Mouse (Mus musculus): ENCODE measurements at regions not wholly inside any gene's neighbourhood (a gene's known extent, or its start where the extent isn't known, plus 50 kb on each side); places are given as distances from the start of the nearest gene placed in this dataset.
"Not testable (repeated sequence)": the region's sequence is repeated elsewhere in the genome, so short reads cannot be mapped to it uniquely, and the experiment has no call there.

- Histone ChIP-seq H3K4me1 (no peaks in the 10 kb centered on the region), H3K36me3 (no peaks in the 10 kb centered on the region), H3K27me3 (ENCODE audit: insufficient read depth, poor library complexity, severe bottlenecking) (no peaks in the 10 kb centered on the region), H3K27ac (no peak overlapping the region), H3K9me3 (no peaks in the 10 kb centered on the region), H3K4me3 (no peak overlapping the region)
- no peak for DNase-seq (ENCODE audit: low spot score)
- WGBS = 80% methylated on average over 1 of the region's 1 CpGs
These were observed 721.5 kb upstream of the Intu start for GRCm38 (mm10) chr3:39809586-39809985.

- H3K36me3 ChIP-seq = no peaks in the 10 kb centered on the region
- WGBS = 29% methylated on average over 6 of the region's 6 CpGs
- no peak for DNase-seq (ENCODE audit: low spot score)
- H3K4me1 ChIP-seq = no peaks in the 10 kb centered on the region
- H3K27me3 ChIP-seq (ENCODE audit: insufficient read depth, poor library complexity, severe bottlenecking) = no peaks in the 10 kb centered on the region
- H3K4me3 ChIP-seq = no peak overlapping the region
- no peaks in the 10 kb centered on the region for H3K9me3 ChIP-seq
- no peak overlapping the region for H3K27ac ChIP-seq
These were observed 716.3 kb upstream of the Intu start for GRCm38 (mm10) chr3:39814814-39815213.

GRCm38 (mm10) chr3:39830488-39831056 is 700.5 kb upstream of the Intu start:
- H3K4me1 ChIP-seq = no peaks in the 10 kb centered on the region
- no peaks in the 10 kb centered on the region for H3K27me3 ChIP-seq (ENCODE audit: insufficient read depth, poor library complexity, severe bottlenecking)
- H3K9me3 ChIP-seq = no peaks in the 10 kb centered on the region
- DNase-seq (ENCODE audit: low spot score) = no peak
- H3K36me3 ChIP-seq = no peaks in the 10 kb centered on the region
- WGBS = 76% methylated on average over 8 of the region's 8 CpGs
- H3K4me3 ChIP-seq = no peak overlapping the region
- H3K27ac ChIP-seq = no peak overlapping the region

GRCm38 (mm10) chr3:39838377-39839145 is 692.5 kb upstream of the Intu start:
- H3K9me3 ChIP-seq = no peaks in the 10 kb centered on the region
- no peak overlapping the region for H3K27ac ChIP-seq
- no peaks in the 10 kb centered on the region for H3K27me3 ChIP-seq (ENCODE audit: insufficient read depth, poor library complexity, severe bottlenecking)
- H3K4me3 ChIP-seq = no peak overlapping the region
- no peaks in the 10 kb centered on the region for H3K4me1 ChIP-seq
- no peak for DNase-seq (ENCODE audit: low spot score)
- 79% methylated on average over 6 of the region's 6 CpGs for WGBS
- H3K36me3 ChIP-seq = no peaks in the 10 kb centered on the region

- H3K4me1 ChIP-seq = no peaks in the 10 kb centered on the region
- H3K27ac ChIP-seq = no peak overlapping the region
- H3K36me3 ChIP-seq = no peaks in the 10 kb centered on the region
- H3K9me3 ChIP-seq = no peaks in the 10 kb centered on the region
- 87% methylated on average over 5 of the region's 5 CpGs for WGBS
- DNase-seq (ENCODE audit: low spot score) = no peak
- no peak overlapping the region for H3K4me3 ChIP-seq
- H3K27me3 ChIP-seq (ENCODE audit: insufficient read depth, poor library complexity, severe bottlenecking) = no peaks in the 10 kb centered on the region
These were observed 690.1 kb upstream of the Intu start for GRCm38 (mm10) chr3:39840946-39841345.

- DNase-seq (ENCODE audit: low spot score) = no peak
- H3K9me3 ChIP-seq = no peaks in the 10 kb centered on the region
- H3K36me3 ChIP-seq = no peaks in the 10 kb centered on the region
- no peaks in the 10 kb centered on the region for H3K4me1 ChIP-seq
- 81% methylated on average over 2 of the region's 2 CpGs for WGBS
- H3K27ac ChIP-seq = no peak overlapping the region
- no peak overlapping the region for H3K4me3 ChIP-seq
- H3K27me3 ChIP-seq (ENCODE audit: insufficient read depth, poor library complexity, severe bottlenecking) = no peaks in the 10 kb centered on the region
These were observed 686.0 kb upstream of the Intu start for GRCm38 (mm10) chr3:39845123-39845522.

- Histone ChIP-seq H3K4me3 (no peak overlapping the region), H3K9me3 (no peaks in the 10 kb centered on the region), H3K4me1 (no peaks in the 10 kb centered on the region), H3K27me3 (ENCODE audit: insufficient read depth, poor library complexity, severe bottlenecking) (no peaks in the 10 kb centered on the region), H3K36me3 (no peaks in the 10 kb centered on the region), H3K27ac (no peak overlapping the region)
- 79% methylated on average over 6 of the region's 6 CpGs for WGBS
- DNase-seq (ENCODE audit: low spot score) = no peak
These were observed 682.3 kb upstream of the Intu start for GRCm38 (mm10) chr3:39848829-39849228.

GRCm38 (mm10) chr3:39857214-39857839 is 673.8 kb upstream of the Intu start:
- H3K4me1 ChIP-seq = no peaks in the 10 kb centered on the region
- WGBS = 93% methylated on average over 9 of the region's 9 CpGs
- no peak overlapping the region for H3K4me3 ChIP-seq
- H3K27me3 ChIP-seq (ENCODE audit: insufficient read depth, poor library complexity, severe bottlenecking) = no peaks in the 10 kb centered on the region
- H3K36me3 ChIP-seq = no peaks in the 10 kb centered on the region
- H3K27ac ChIP-seq = no peak overlapping the region
- DNase-seq (ENCODE audit: low spot score) = no peak
- H3K9me3 ChIP-seq = no peaks in the 10 kb centered on the region

GRCm38 (mm10) chr3:39876046-39876445 is 655.0 kb upstream of the Intu start:
- not testable (repeated sequence) for H3K4me3 ChIP-seq; H3K9me3 ChIP-seq; H3K4me1 ChIP-seq; H3K36me3 ChIP-seq; H3K27me3 ChIP-seq (ENCODE audit: insufficient read depth, poor library complexity, severe bottlenecking); H3K27ac ChIP-seq; DNase-seq (ENCODE audit: low spot score)
- WGBS = 51% methylated on average over 1 of the region's 1 CpGs

GRCm38 (mm10) chr3:39884370-39884769 is 646.7 kb upstream of the Intu start:
- no peak for DNase-seq (ENCODE audit: low spot score)

GRCm38 (mm10) chr3:39888376-39888775 is 642.7 kb upstream of the Intu start:
- no peak for DNase-seq (ENCODE audit: low spot score)
- H3K9me3 ChIP-seq = no peaks in the 10 kb centered on the region
- no peaks in the 10 kb centered on the region for H3K36me3 ChIP-seq
- no peak overlapping the region for H3K27ac ChIP-seq
- H3K4me1 ChIP-seq = no peaks in the 10 kb centered on the region
- no peaks in the 10 kb centered on the region for H3K27me3 ChIP-seq (ENCODE audit: insufficient read depth, poor library complexity, severe bottlenecking)
- no peak overlapping the region for H3K4me3 ChIP-seq
- WGBS = 51% methylated on average over 5 of the region's 5 CpGs

More at GRCm38 (mm10) chr3:39884370-39884769, 646.7 kb upstream of the Intu start:
- no peaks in the 10 kb centered on the region for H3K9me3 ChIP-seq
- no peaks in the 10 kb centered on the region for H3K36me3 ChIP-seq
- H3K27ac ChIP-seq = no peak overlapping the region
- no peaks in the 10 kb centered on the region for H3K27me3 ChIP-seq (ENCODE audit: insufficient read depth, poor library complexity, severe bottlenecking)
- H3K4me1 ChIP-seq = no peaks in the 10 kb centered on the region
- no peak overlapping the region for H3K4me3 ChIP-seq
- 85% methylated on average over 4 of the region's 4 CpGs for WGBS

- Histone ChIP-seq H3K9me3 (no peaks in the 10 kb centered on the region), H3K27ac (no peak overlapping the region), H3K4me3 (no peak overlapping the region), H3K27me3 (ENCODE audit: insufficient read depth, poor library complexity, severe bottlenecking) (no peaks in the 10 kb centered on the region), H3K4me1 (no peaks in the 10 kb centered on the region), H3K36me3 (no peaks in the 10 kb centered on the region)
- DNase-seq (ENCODE audit: low spot score) = no peak
- 90% methylated on average over 2 of the region's 2 CpGs for WGBS
These were observed 641.9 kb upstream of the Intu start for GRCm38 (mm10) chr3:39889222-39889621.

GRCm38 (mm10) chr3:39898961-39899360 is 632.1 kb upstream of the Intu start:
- no peak overlapping the region for H3K27ac ChIP-seq
- WGBS = 39% methylated on average over 5 of the region's 5 CpGs
- DNase-seq (ENCODE audit: low spot score) = no peak

More at GRCm38 (mm10) chr3:39898961-39899360, 632.1 kb upstream of the Intu start:
- Histone ChIP-seq H3K4me3 (no peak overlapping the region), H3K36me3 (no peaks in the 10 kb centered on the region), H3K9me3 (no peaks in the 10 kb centered on the region), H3K27me3 (ENCODE audit: insufficient read depth, poor library complexity, severe bottlenecking) (no peaks in the 10 kb centered on the region), H3K4me1 (no peaks in the 10 kb centered on the region)

All from heart, embryonic 10.5 days (tissue).